Mouse (Mus musculus) embryo, embryonic 9.5 days (tissue): Measurements from ENCODE around the gene Lce1i.
"Not testable (repeated sequence)": the region's sequence is repeated elsewhere in the genome, so short reads cannot be mapped to it uniquely, and the experiment has no call there.

Experiments used
- DNase-seq: peaks from one replicate; pipeline ENCODE4 v3.0.0-alpha.2; 2017; ENCODE audit errors: extremely low spot score

Gene Lce1i

GRCm38 (mm10) chr3:92778799-92779198 is at the start of gene Lce1i:
Gene Lce1i, minus strand, starts transcription at chr3:92778899.
- DNase-seq: no peak

GRCm38 (mm10) chr3:92827108-92827507 is 48.4 kb upstream of the Lce1i start, which contains the start of gene Kprp:
Gene Kprp, minus strand, starts transcription at chr3:92827247.
- no peak for DNase-seq

GRCm38 (mm10) chr3:92825808-92826207 is 47.1 kb upstream of the Lce1i start:
- no peak for DNase-seq

GRCm38 (mm10) chr3:92816036-92816435 is 37.3 kb upstream of the Lce1i start:
- not testable (repeated sequence) for DNase-seq

- no peak for DNase-seq
Measured at GRCm38 (mm10) chr3:92815581-92815980, 36.9 kb upstream of the Lce1i start.

- DNase-seq: no peak
Measured at GRCm38 (mm10) chr3:92807791-92808190, 29.1 kb upstream of the Lce1i start, which contains the start of gene Lce1k. Gene Lce1k, minus strand, starts transcription at chr3:92807891.

- no peak for DNase-seq
Measured at GRCm38 (mm10) chr3:92790414-92790813, 11.7 kb upstream of the Lce1i start, which contains the start of gene Lce1j. Gene Lce1j, minus strand, starts transcription at chr3:92790514.

- DNase-seq: peak; percentile 9
Measured at GRCm38 (mm10) chr3:92771573-92771972, 7.1 kb downstream of the Lce1i start.

GRCm38 (mm10) chr3:92764965-92765364 is 13.7 kb downstream of the Lce1i start, which contains the start of gene Lce1h:
Gene Lce1h, minus strand, starts transcription at chr3:92765065.
- DNase-seq: no peak

- no peak for DNase-seq
Measured at GRCm38 (mm10) chr3:92753197-92753596, 25.5 kb downstream of the Lce1i start.

GRCm38 (mm10) chr3:92752238-92752637 is 26.5 kb downstream of the Lce1i start, which contains the start of gene Lce1g:
Gene Lce1g, minus strand, starts transcription at chr3:92752338.
- DNase-seq: no peak

GRCm38 (mm10) chr3:92738996-92739395 is 39.7 kb downstream of the Lce1i start, which contains the start of gene Gm38119:
Gene Gm38119, minus strand, starts transcription at chr3:92739096.
- no peak for DNase-seq
